Mouse (Mus musculus): Measurements from ENCODE around the gene Mpp3.

- TF ChIP-seq GATA1 (IDR thresholded peaks at IDR 0.05; ENCODE audit: low read length) = no peak
- TF ChIP-seq TAL1 (IDR thresholded peaks at IDR 0.05; ENCODE audit: low read length) = no peak
Observed at GRCm38 (mm10) chr11:102031149-102031548, 2.9 kb upstream of the Mpp3 start.

All from erythroblast, embryonic 14.5 days (primary cell).